Mouse (Mus musculus): ENCODE results near the gene Ren1.

DNA sequence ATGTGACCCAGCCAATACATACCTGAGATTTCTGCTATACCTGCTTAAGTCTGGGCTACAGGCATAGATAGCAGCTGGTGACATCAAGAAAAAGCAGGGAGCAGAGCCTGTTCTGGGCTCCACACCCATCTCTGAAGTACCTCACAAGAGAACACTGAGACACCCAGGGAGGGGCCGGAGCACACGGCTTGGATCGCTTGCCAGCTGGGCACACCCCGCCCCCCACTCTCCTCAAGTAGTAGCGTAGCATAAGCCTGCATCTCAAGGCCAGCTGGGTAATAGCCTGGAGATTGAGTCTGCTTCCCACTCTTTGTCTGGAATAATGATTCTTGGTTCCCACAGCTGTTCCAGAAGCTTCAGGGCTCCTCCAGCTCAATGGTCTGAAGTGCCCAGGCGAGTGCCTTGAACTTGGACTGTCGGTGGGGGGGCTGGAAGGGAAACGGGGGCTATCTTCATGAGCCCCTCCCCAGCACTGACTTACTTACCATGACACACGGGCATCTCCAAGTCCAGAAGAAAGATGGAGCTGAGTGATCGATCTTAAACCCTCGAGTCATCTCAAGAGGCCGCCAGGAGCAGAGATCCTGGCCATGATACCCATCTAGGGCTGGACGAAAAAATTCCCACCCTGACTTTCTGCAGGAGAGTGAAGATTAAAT is 28.9 kb upstream of the Ren1 start, which contains the start of gene Kiss1:
- TF ChIP-seq CTCF (IDR thresholded peaks at IDR 0.05; ENCODE audit: low read depth) (no peak), EP300 (IDR thresholded peaks at IDR 0.05; ENCODE audit: low read depth) (no peak)

Measured in heart, postnatal 0 days (tissue).